ENCODE assay signal across 29 mouse cellular contexts in the genomic region with DNA sequence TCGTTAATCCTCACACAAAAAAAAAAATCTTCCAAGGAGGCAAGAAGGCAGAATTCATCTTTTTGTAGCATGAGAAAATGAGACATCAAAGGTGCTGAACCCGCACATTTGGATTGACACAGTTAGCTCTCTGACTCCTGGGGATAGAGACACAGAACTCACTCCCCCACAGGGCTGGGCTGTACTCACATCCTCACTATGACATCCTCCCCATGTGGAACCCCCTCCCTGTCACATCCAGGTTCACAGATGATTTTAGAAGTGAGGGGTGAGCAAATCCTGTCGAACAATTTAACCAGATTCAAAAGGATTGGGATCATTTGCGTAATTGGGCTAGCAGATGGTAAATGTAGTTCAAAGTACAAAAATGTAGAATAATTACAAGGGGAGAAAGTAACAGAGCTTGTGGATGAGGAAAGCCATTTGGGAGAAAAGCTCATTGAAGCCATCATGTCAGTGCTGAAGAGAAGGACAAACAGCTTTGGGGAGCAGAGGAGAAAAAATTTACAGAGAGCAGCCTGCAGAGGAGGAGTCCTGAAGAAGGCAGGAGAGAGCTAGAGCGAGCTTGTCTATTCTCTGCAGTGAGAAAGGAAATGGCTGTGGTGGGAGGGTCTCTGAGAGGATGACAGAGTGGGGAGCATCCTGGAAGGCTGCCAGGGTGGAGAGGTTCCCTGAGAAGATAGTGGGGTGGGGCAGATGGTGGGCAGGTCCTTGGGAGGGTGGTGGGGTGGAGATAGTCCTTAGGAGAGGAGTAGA.
DNase-seq lines count a peak whose midpoint lies in the region; ATAC-seq and TF ChIP-seq lines count a peak whose summit lies in the region.
"Had no signal": no experiment of that assay in that cellular context is flagged by ENCODE, and none has a peak within 500 bp of the region (broad histone marks: within the 10 kb centered on the region; RNA-seq: fewer than 3 reads in every experiment).

No protein-coding gene starts in this region.

- no peaks in the 10 kb centered on the region for H3K27me3 ChIP-seq in midbrain, embryonic 10.5 days (ENCODE audit: low read depth, poor library complexity, severe bottlenecking)
- H3K27me3 ChIP-seq in midbrain, embryonic 11.5 days (ENCODE audit: control insufficient read depth, insufficient read depth, low read length), result no peaks in the 10 kb centered on the region
- H3K27me3 ChIP-seq in forebrain, embryonic 13.5 days, result no peaks in the 10 kb centered on the region
- H3K27me3 ChIP-seq: CH12.LX; hindbrain, embryonic 12.5 days; limb, embryonic 12.5 days; neural tube, embryonic 12.5 days had no signal

- no peak for TF ChIP-seq CTCF in layer of hippocampus, adult 2 months (conservative IDR thresholded peaks at IDR 0.05)
- no peak for TF ChIP-seq CTCF in gastrocnemius, adult 2 months (IDR thresholded peaks at IDR 0.05)

- intact Hi-C loops in gastrocnemius, adult 2 months (cut with DNase I), result no loop called here

- peak overlapping the region; percentile 81 for H3K27ac ChIP-seq in layer of hippocampus, adult 2 months
- H3K27ac ChIP-seq in midbrain, embryonic 10.5 days (replicated peaks), result peak overlapping the region; percentile 24
- H3K27ac ChIP-seq in midbrain, embryonic 11.5 days (ENCODE audit: low read depth, low read length), result no peak overlapping the region
- 0 out of 2 replicates have a peak overlapping the region, but pooled peaks have one; percentile 7 for H3K27ac ChIP-seq in forebrain, embryonic 13.5 days
- H3K27ac ChIP-seq in gastrocnemius, adult 2 months, result no peak overlapping the region
- H3K27ac ChIP-seq: embryonic facial prominence, embryonic 13.5 days; heart, adult 2 months; heart, embryonic 13.5 days; hindbrain, embryonic 12.5 days; limb, embryonic 12.5 days; macrophage; neural tube, embryonic 12.5 days had no signal

- no peaks in the 10 kb centered on the region for H3K36me3 ChIP-seq in midbrain, embryonic 10.5 days
- no peaks in the 10 kb centered on the region for H3K36me3 ChIP-seq in midbrain, embryonic 11.5 days (ENCODE audit: control insufficient read depth, insufficient read depth, low read length)
- H3K36me3 ChIP-seq in forebrain, embryonic 13.5 days (ENCODE audit: poor library complexity, severe bottlenecking), result no peaks in the 10 kb centered on the region
- H3K36me3 ChIP-seq: embryonic facial prominence, embryonic 13.5 days; G1E; heart, embryonic 13.5 days; hindbrain, embryonic 12.5 days; limb, embryonic 12.5 days; neural tube, embryonic 12.5 days had no signal

- DNase-seq in layer of hippocampus, adult 2 months (ENCODE audit: low spot score in 2 of 2), result peak in 1 of 2 experiments; percentile 48
- no peak for DNase-seq in layer of hippocampus, adult 11-12 months (ENCODE audit: low spot score)
- DNase-seq in midbrain, embryonic 10.5 days (ENCODE audit: low spot score), result no peak
- DNase-seq in midbrain, embryonic 11.5 days (ENCODE audit: low spot score, missing footprints), result no peak
- no peak for DNase-seq in gastrocnemius, adult 2 months
- DNase-seq: B cell, adult 2 months; cerebellum, adult 8-10 months; cerebellum, postnatal 36 days; embryo, embryonic 11 days; gastrocnemius, postnatal 36 days; heart, adult 2 months; heart, postnatal 14 days; kidney, adult 11 months; kidney, postnatal 4 days; liver, postnatal 0 days; right cerebral cortex, postnatal 25 days; spleen, adult 18-20 months had no signal

- no peaks in the 10 kb centered on the region for H3K9me3 ChIP-seq in midbrain, embryonic 10.5 days (replicated peaks)
- H3K9me3 ChIP-seq in midbrain, embryonic 11.5 days (ENCODE audit: control insufficient read depth, low read length), result no peaks in the 10 kb centered on the region
- H3K9me3 ChIP-seq in forebrain, embryonic 13.5 days (replicated peaks), result no peaks in the 10 kb centered on the region
- H3K9me3 ChIP-seq: embryonic facial prominence, embryonic 13.5 days; heart, embryonic 13.5 days; hindbrain, embryonic 12.5 days; limb, embryonic 12.5 days; neural tube, embryonic 12.5 days had no signal

- no peak for ATAC-seq in midbrain, embryonic 11.5 days (ENCODE audit: low FRiP score)
- 0 out of 2 replicates have a peak, but pooled peaks have one; percentile 52 for ATAC-seq in forebrain, embryonic 13.5 days
- no peak for ATAC-seq in erythroblast, adult 5-6 weeks (replicated peaks; ENCODE audit: low FRiP score, poor library complexity, severe bottlenecking)
- ATAC-seq: liver, postnatal 0 days; Patski had no signal

- peaks cover 40% of the 10 kb centered on the region for H3K4me1 ChIP-seq in midbrain, embryonic 10.5 days
- peaks cover 4% of the 10 kb centered on the region for H3K4me1 ChIP-seq in midbrain, embryonic 11.5 days (ENCODE audit: control insufficient read depth, insufficient read depth, low read length)
- peaks cover 44% of the 10 kb centered on the region for H3K4me1 ChIP-seq in forebrain, embryonic 13.5 days
- H3K4me1 ChIP-seq: embryonic facial prominence, embryonic 13.5 days; heart, embryonic 13.5 days; limb, embryonic 12.5 days had no signal

- H3K4me2 ChIP-seq in midbrain, embryonic 11.5 days, result no peak overlapping the region
- no peak overlapping the region for H3K4me2 ChIP-seq in forebrain, embryonic 13.5 days
- H3K4me2 ChIP-seq: embryonic facial prominence, embryonic 13.5 days; heart, embryonic 13.5 days; hindbrain, embryonic 12.5 days; limb, embryonic 12.5 days; liver, embryonic 11.5 days; neural tube, embryonic 12.5 days had no signal

- no peak overlapping the region for H3K4me3 ChIP-seq in layer of hippocampus, adult 2 months
- no peak overlapping the region for H3K4me3 ChIP-seq in midbrain, embryonic 10.5 days
- H3K4me3 ChIP-seq in midbrain, embryonic 11.5 days (ENCODE audit: low read depth, low read length), result no peak overlapping the region
- H3K4me3 ChIP-seq in forebrain, embryonic 13.5 days, result no peak overlapping the region
- H3K4me3 ChIP-seq in gastrocnemius, adult 2 months, result no peak overlapping the region
- H3K4me3 ChIP-seq: embryonic facial prominence, embryonic 13.5 days; heart, adult 2 months; heart, embryonic 13.5 days; hindbrain, embryonic 12.5 days; limb, embryonic 12.5 days; neural tube, embryonic 12.5 days had no signal

- no peak overlapping the region for H3K9ac ChIP-seq in midbrain, embryonic 11.5 days (ENCODE audit: low read length)
- H3K9ac ChIP-seq in forebrain, embryonic 13.5 days, result no peak overlapping the region
- H3K9ac ChIP-seq: embryonic facial prominence, embryonic 13.5 days; heart, embryonic 13.5 days; hindbrain, embryonic 12.5 days; limb, embryonic 12.5 days; liver, postnatal 0 days; neural tube, embryonic 12.5 days had no signal

- 72% methylated on average over 5 of the region's 5 CpGs for WGBS in midbrain, embryonic 10.5 days
- WGBS in midbrain, embryonic 11.5 days, result 61% methylated on average over 5 of the region's 5 CpGs
- 35% methylated on average over 5 of the region's 5 CpGs for WGBS in forebrain, embryonic 13.5 days

Comparison
In these comparisons a context has a peak if more than half of its experiments do, and no peak if none do; other contexts are left out.
1. H3K27ac ChIP-seq: peak in layer of hippocampus, adult 2 months (single experiment), midbrain, embryonic 10.5 days (single experiment) and forebrain, embryonic 13.5 days (single experiment); none in midbrain, embryonic 11.5 days (single experiment) and gastrocnemius, adult 2 months (single experiment).